Mouse (Mus musculus): ENCODE results near the gene C1ql3.

DNA sequence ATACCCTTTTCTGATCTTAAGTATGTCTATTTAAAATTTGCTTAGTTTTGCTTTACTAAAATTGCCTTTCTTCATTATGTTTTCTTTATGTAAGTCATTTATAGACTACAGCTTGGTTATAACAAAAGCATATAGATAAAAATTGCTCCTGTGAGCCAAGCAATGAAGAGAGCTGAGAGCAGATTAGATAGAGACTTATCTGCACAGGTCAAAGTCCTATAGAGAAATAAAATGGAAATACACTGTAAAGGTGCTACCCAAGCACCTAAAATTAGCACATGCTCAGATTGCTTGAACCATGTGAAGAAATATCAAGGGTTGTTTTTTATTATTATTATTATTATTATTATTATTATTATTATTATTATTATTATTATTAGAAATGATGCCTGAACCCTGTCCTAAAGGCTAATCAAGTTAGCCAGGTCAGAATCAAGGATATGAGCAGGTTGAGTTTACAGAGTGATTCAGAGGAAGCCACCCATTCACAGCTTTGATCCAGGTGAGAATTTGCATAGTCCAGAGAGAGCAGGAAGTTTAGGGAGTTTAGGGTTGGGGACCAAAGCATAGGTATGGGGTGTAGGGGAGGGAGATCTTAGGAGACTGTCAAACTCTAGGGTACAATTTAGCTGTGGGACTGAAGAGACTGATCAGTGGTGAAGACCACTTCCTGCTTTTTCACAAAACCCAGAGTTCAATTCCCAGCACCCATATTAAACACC lies 54.7 kb downstream of the C1ql3 start:
- TF ChIP-seq GATA1 (IDR thresholded peaks at IDR 0.05; ENCODE audit: low read depth, low read length) (no peak), EP300 (IDR thresholded peaks at IDR 0.05; ENCODE audit: low read depth in 1 of 2, low read length in 2 of 2) (no peak), CTCF (IDR thresholded peaks at IDR 0.05 in 2 of 3, conservative IDR thresholded peaks at IDR 0.05 in 1 of 3; ENCODE audit: control insufficient read depth in 1 of 3, insufficient read depth in 1 of 3, low read depth in 2 of 3, low read length in 3 of 3, poor library complexity in 1 of 3, severe bottlenecking in 1 of 3) (no peak), ZKSCAN1 (IDR thresholded peaks at IDR 0.05; ENCODE audit: low read depth, low read length) (no peak)
